Comparison of ENCODE assay signal across 8 mouse cellular contexts in the genomic region with DNA sequence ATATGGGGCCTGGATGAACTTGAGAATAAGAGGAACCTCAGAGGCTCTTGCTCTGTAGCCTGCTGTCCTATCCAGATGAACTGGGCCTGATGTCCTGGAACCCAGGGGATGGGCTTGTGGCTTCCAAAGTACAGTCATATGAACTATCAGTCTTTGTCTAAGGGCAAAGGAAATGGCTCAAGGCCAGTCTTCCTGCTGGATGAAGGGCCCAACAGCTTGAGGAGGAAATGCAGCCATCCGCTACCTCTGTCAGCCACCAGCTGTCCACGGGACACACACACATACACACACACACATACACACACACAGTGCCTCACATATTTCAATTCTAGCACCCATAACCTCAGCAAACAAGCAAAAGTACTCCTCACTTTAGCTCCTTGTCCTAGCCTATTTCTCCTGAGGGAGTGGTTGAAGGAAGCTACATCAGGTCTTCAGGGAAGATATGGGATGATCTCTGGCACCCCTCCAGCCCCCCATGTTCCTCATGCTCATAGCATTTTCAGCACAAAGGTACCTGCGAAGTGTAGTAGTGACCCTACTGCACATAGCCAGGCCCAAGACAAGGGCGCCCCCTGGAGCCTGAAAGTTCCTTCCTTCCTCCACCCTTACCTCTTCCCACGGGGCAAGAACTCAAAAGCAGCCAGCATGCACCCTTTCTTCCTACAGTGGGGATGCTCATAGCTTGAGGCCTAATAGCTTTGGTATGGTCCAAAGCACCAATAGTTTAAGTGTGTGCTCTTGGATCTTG.
A peak's percentile ranks its signal among the peaks of the same experiment; 100 is the strongest.
DNase-seq lines count a peak whose midpoint lies in the region; ATAC-seq lines count a peak whose summit lies in the region.

No protein-coding gene starts in this region.

- no peaks in the 10 kb centered on the region for H3K27me3 ChIP-seq in limb, embryonic 10.5 days (ENCODE audit: low read depth, poor library complexity, severe bottlenecking)
- no peaks in the 10 kb centered on the region for H3K27me3 ChIP-seq in forebrain, embryonic 14.5 days (replicated peaks; ENCODE audit: control insufficient read depth, insufficient read depth, low read length)

- peak; percentile 62 for DNase-seq in layer of hippocampus, adult 11-12 months (ENCODE audit: low spot score)
- no peak for DNase-seq in layer of hippocampus, postnatal 36 days
- DNase-seq in ZHBTc4 (ENCODE audit: low read depth, low spot score): peak; percentile 45
- DNase-seq in gastrocnemius, postnatal 36 days: peak; percentile 53 to 60
- DNase-seq in limb, embryonic 10.5 days (ENCODE audit: low spot score): peak; percentile 38
- DNase-seq in spleen, adult 12 weeks (ENCODE audit: low spot score): peak; percentile 65
- DNase-seq in c-Kit-positive CD71-positive TER-119-positive erythroid progenitor cells, embryonic 14.5 days (ENCODE audit: low spot score): no peak
- DNase-seq in forebrain, embryonic 14.5 days (ENCODE audit: low spot score): no peak

- H3K36me3 ChIP-seq in limb, embryonic 10.5 days: no peaks in the 10 kb centered on the region
- H3K36me3 ChIP-seq in forebrain, embryonic 14.5 days (ENCODE audit: control insufficient read depth, insufficient read depth, low read length): no peaks in the 10 kb centered on the region

- H3K4me1 ChIP-seq in limb, embryonic 10.5 days: peaks cover 31% of the 10 kb centered on the region
- peaks cover 33% of the 10 kb centered on the region for H3K4me1 ChIP-seq in forebrain, embryonic 14.5 days (ENCODE audit: control insufficient read depth, insufficient read depth, low read length)

- no peak overlapping the region for H3K4me2 ChIP-seq in forebrain, embryonic 14.5 days (ENCODE audit: low read length)

- 73% methylated on average over 5 of the region's 5 CpGs for WGBS in limb, embryonic 10.5 days
- 61% methylated on average over 5 of the region's 5 CpGs for WGBS in forebrain, embryonic 14.5 days

- H3K4me3 ChIP-seq in limb, embryonic 10.5 days: no peak overlapping the region
- no peak overlapping the region for H3K4me3 ChIP-seq in forebrain, embryonic 14.5 days (ENCODE audit: low read depth, low read length)

- H3K9ac ChIP-seq in forebrain, embryonic 14.5 days (ENCODE audit: low read length): no peak overlapping the region

- no peak for ATAC-seq in forebrain, embryonic 14.5 days

- no peak overlapping the region for H3K27ac ChIP-seq in limb, embryonic 10.5 days
- no peak overlapping the region for H3K27ac ChIP-seq in forebrain, embryonic 14.5 days (ENCODE audit: low read depth, low read length)

- intact Hi-C loops in gastrocnemius, postnatal 36 days (cut with DNase I): loop anchor here (2.0 kb wide), 2 partner anchors 16 to 66 kb away; no protein-coding TSS in a partner anchor

- no peaks in the 10 kb centered on the region for H3K9me3 ChIP-seq in limb, embryonic 10.5 days (replicated peaks)
- no peaks in the 10 kb centered on the region for H3K9me3 ChIP-seq in forebrain, embryonic 14.5 days (replicated peaks; ENCODE audit: control insufficient read depth, low read length)

Comparison
In these comparisons a context has a peak if more than half of its experiments do, and no peak if none do; other contexts are left out.
1. DNase-seq: peak in layer of hippocampus, adult 11-12 months (single experiment), ZHBTc4 (single experiment), gastrocnemius, postnatal 36 days (2 of 2), limb, embryonic 10.5 days (single experiment) and spleen, adult 12 weeks (single experiment); none in layer of hippocampus, postnatal 36 days (0 of 2), c-Kit-positive CD71-positive TER-119-positive erythroid progenitor cells, embryonic 14.5 days (single experiment) and forebrain, embryonic 14.5 days (single experiment).